Mouse (Mus musculus) limb, embryonic 11.5 days (tissue): Measurements from ENCODE around the gene Rps19bp1. TPM values are rescaled to one million over a fixed set of nuclear protein-coding genes. Genes with fewer than 3 reads are reported as not detected.

ENCODE experiments used
- ATAC-seq: fragments of 200-750 bp; cut with Nextera tagmentation; 2 replicates; pipeline ENCODE4 v1.8.0; 2017; ENCODE audit warnings: low read depth; ENCODE audit not compliant: insufficient number of reproducible peaks, low FRiP score, low TSS enrichment
- DNase-seq: peaks from one replicate; pipeline ENCODE4 v3.0.0-alpha.2; 2015; ENCODE audit warnings: low spot score
- H3K27ac ChIP-seq: fragments of 300-500 bp; sonication (generic); replicated peaks from 2 replicates; pipeline ENCODE4 v1.5.1; 2014; ENCODE audit warnings: low read depth, mild to moderate bottlenecking, low read length
- H3K27me3 ChIP-seq: fragments of 300-500 bp; sonication (generic); 2 replicates; pipeline ENCODE4 v1.6.1; 2014; ENCODE audit warnings: mild to moderate bottlenecking, low read length, mixed read lengths; ENCODE audit not compliant: control insufficient read depth, insufficient read depth
- H3K36me3 ChIP-seq: fragments of 300-500 bp; sonication (generic); 2 replicates; pipeline ENCODE4 v1.6.1; 2014; ENCODE audit warnings: mild to moderate bottlenecking, low read length, moderate library complexity, mixed read lengths; ENCODE audit not compliant: control insufficient read depth, insufficient read depth
- H3K4me1 ChIP-seq: fragments of 300-500 bp; sonication (generic); 2 replicates; pipeline ENCODE4 v1.6.1; 2014; ENCODE audit warnings: low read length, mixed read lengths; ENCODE audit not compliant: control insufficient read depth, insufficient read depth
- H3K4me2 ChIP-seq: fragments of 300-500 bp; sonication (generic); 2 replicates; pipeline ENCODE4 v1.6.1; 2014; ENCODE audit warnings: low read depth, mild to moderate bottlenecking, moderate library complexity; ENCODE audit not compliant: severe bottlenecking
- H3K4me3 ChIP-seq: fragments of 300-500 bp; sonication (generic); 2 replicates; pipeline ENCODE4 v1.5.1; 2014; ENCODE audit warnings: low read depth, low read length
- H3K9ac ChIP-seq: fragments of 300-500 bp; sonication (generic); 2 replicates; pipeline ENCODE4 v1.6.1; 2014; ENCODE audit warnings: mild to moderate bottlenecking, low read length
- H3K9me3 ChIP-seq: fragments of 300-500 bp; sonication (generic); 2 replicates; pipeline ENCODE4 v1.6.1; 2016; ENCODE audit warnings: low read length; ENCODE audit not compliant: control insufficient read depth
- WGBS: fragments of 180-500 bp; shearing (Covaris S2); extraction: QIAGEN DNeasy Blood & Tissue Kit; methylation state at CpG from one replicate; pipeline ENCODE4 v1.1.7; 2014; 5-methylcytosine and 5-hydroxymethylcytosine counted together
- polyA plus RNA-seq: library from polyadenylated mRNA; unstranded; fragments of >200 nt; fragmentation: Nextera tagmentation; extraction: Ambion mirVana; gene quantifications from 2 replicates; pipeline ENCODE4 v1.2.1, GENCODE M21; 2014

Rps19bp1 gene
- polyA plus RNA-seq, 1 experiment from 2014 or later: 79.0 TPM

DNA sequence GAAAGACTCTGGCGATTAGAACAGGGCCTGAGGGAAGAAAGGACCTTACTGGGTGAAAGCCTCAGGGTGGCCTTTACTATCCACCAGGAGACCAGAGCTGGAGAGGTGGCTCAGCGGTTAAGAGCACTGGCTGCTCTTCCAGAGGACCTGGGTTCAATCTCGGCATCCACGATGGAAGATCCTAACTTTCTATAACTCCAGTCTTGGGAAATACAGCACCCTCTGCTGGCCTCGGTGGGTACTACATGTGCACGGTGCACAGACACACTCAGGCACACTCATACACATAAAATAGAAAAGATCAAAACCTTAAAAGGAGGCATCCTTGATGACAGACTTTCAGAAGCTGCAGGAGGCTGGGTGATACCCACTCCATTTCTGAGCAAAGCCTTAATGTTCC is 16.5 kb upstream of the Rps19bp1 start:
- 23% methylated on average over 6 of the region's 6 CpGs for WGBS
- no peak overlapping the region for H3K27ac ChIP-seq
- H3K9me3 ChIP-seq: no peaks in the 10 kb centered on the region
- no peak overlapping the region for H3K4me3 ChIP-seq
- H3K9ac ChIP-seq: no peak overlapping the region
- no peaks in the 10 kb centered on the region for H3K36me3 ChIP-seq
- DNase-seq (peak; percentile 78), ATAC-seq (no peak)
- H3K4me1 ChIP-seq: no peaks in the 10 kb centered on the region
- H3K4me2 ChIP-seq: no peak overlapping the region
- H3K27me3 ChIP-seq: peaks cover 11% of the 10 kb centered on the region

DNA sequence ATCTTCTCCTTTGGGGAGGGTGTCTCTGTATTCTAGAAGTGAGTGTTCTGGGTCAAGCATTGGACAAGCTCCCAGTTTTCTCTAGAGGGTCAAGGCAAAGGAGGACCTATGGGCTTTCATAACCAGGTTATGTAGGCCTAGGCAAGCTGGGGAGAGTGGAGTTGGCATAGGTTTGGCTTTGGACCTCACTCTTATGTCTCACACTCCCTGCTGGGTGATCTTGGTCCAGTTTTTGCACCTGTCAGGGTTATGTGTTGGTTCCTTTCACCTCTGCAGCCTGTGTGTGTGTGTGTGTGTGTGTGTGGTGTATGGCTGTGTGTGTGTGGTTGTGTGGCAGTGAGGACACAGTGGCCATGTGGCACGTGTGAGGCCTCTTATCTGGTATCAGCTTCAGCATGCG is 14.9 kb upstream of the Rps19bp1 start:
- Histone ChIP-seq H3K4me3 (no peak overlapping the region), H3K36me3 (no peaks in the 10 kb centered on the region), H3K4me2 (no peak overlapping the region), H3K4me1 (no peaks in the 10 kb centered on the region), H3K9me3 (no peaks in the 10 kb centered on the region), H3K9ac (no peak overlapping the region), H3K27me3 (no peaks in the 10 kb centered on the region), H3K27ac (no peak overlapping the region)
- DNase-seq (no peak), ATAC-seq (no peak)
- 84% methylated on average over 2 of the region's 2 CpGs for WGBS

DNA sequence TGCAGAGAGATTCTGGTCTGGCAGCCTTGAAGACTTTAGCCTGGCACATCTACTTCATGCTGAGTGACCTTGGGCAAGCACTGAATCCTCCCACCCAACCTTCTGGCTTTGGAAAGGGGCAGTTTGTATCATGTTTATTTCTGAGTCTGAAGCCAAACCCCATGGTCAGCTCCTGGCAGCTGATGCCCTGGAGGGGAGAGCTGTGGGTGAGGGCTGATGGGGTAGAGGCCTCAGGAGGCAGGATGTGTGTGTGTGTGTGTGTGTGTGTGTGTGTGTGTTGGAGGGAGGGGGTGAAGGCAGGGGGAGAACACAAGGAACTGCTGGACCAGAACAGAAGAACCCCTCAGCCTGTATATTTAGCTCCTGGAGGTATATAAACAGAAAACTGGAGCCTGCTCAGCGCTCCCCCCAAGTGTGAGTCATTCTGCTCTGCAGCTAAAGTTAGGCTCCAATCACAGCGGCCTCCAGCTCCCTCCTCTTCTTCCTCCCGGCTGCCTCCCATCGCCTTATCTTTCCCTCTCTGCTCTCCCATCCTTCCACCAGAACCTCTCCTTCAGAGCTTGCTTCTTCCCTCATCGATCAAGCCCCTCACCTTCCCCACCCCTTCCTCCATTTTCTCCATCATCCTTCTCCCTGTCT is 14.1 kb upstream of the Rps19bp1 start:
- Histone ChIP-seq H3K27ac (no peak overlapping the region), H3K36me3 (no peaks in the 10 kb centered on the region), H3K4me1 (no peaks in the 10 kb centered on the region), H3K4me2 (no peak overlapping the region), H3K9ac (no peak overlapping the region), H3K4me3 (no peak overlapping the region), H3K9me3 (no peaks in the 10 kb centered on the region), H3K27me3 (no peaks in the 10 kb centered on the region)
- ATAC-seq (no peak), DNase-seq (no peak)
- WGBS: 84% methylated on average over 5 of the region's 5 CpGs

DNA sequence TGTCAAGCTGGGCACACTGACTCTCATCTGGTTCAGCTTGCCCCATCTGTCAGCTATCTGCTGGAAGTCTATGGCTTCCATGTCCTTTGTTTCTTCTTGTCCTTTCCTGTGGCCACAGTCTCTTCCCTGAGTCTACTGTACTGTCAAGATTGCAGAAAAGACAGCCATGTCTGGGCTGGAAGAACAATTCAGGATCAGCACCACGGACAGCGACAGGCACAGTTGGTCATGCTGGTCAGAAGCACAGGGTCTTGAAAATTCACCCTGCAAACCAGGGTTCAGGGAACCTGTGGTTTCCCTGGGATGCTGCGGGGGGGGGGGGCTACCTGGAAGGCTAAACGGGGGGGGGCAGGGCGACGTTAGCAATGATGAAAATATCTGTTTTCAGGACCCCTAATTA is 13.5 kb upstream of the Rps19bp1 start:
- H3K4me3 ChIP-seq: no peak overlapping the region
- no peaks in the 10 kb centered on the region for H3K4me1 ChIP-seq
- H3K9ac ChIP-seq: no peak overlapping the region
- whole genome bisulfite sequencing: 2% methylated on average over 6 of the region's 6 CpGs
- no peak overlapping the region for H3K27ac ChIP-seq
- no peaks in the 10 kb centered on the region for H3K36me3 ChIP-seq
- ATAC-seq (no peak), DNase-seq (peak; percentile 93)
- no peaks in the 10 kb centered on the region for H3K9me3 ChIP-seq
- H3K27me3 ChIP-seq: no peaks in the 10 kb centered on the region
- no peak overlapping the region for H3K4me2 ChIP-seq

DNA sequence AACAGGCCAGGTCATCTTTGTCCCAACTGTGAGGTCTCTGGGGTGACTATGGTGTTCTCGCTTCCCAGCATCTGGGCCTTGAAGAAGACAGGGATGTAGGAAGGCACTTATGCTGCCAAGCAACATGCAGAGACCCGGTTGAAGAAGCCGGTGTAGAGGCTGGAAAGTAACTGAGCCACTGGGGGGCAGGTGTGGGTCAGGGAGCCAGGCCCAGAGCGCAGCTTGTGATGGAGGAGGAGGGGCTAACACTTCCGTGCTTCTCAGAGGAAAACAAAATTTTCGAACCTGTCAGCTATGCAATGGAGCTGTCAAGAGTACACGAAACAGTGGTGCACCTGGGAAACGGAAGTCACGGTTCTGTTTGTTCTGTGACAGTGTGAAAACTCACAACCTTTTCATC is 13.0 kb upstream of the Rps19bp1 start:
- no peak for ATAC-seq
- 39% methylated on average over 9 of the region's 9 CpGs for WGBS

DNA sequence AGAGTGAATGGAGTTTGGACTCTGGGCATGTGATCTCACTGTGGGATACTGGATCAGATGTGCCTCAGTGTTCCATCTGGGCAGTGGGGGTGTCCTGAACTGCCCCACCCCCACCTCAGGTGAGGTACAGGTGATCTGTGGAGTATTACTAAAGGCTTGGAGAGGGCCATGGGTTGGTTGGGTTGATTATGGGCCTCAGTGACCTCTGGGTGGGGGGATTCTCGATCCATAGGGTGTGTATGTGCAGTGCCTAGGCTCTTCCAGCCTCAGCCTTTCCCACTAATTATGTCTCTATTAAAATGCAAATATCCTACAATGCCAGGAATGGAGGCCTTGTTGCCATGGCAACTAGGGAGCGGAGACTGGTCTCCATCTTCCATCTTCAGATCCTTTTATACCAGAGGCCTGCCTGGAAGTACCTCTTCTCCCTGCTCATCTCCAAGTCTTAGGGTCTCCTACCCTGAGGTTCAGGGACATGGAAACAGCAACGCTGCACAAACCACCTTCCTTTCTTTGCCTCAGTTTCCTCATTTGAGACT is 7.8 kb upstream of the Rps19bp1 start:
- no peak overlapping the region for H3K4me3 ChIP-seq
- no peaks in the 10 kb centered on the region for H3K36me3 ChIP-seq
- no peak for ATAC-seq
- H3K9ac ChIP-seq: no peak overlapping the region
- no peaks in the 10 kb centered on the region for H3K9me3 ChIP-seq
- H3K27ac ChIP-seq: no peak overlapping the region
- WGBS: 76% methylated on average over 3 of the region's 3 CpGs
- no peak overlapping the region for H3K4me2 ChIP-seq
- no peaks in the 10 kb centered on the region for H3K4me1 ChIP-seq
- no peaks in the 10 kb centered on the region for H3K27me3 ChIP-seq
- no peak for DNase-seq

More for the DNA sequence above, 13.0 kb upstream of the Rps19bp1 start:
- Histone ChIP-seq H3K4me1 (no peaks in the 10 kb centered on the region), H3K4me2 (no peak overlapping the region), H3K27me3 (no peaks in the 10 kb centered on the region), H3K36me3 (no peaks in the 10 kb centered on the region), H3K9me3 (no peaks in the 10 kb centered on the region), H3K4me3 (no peak overlapping the region), H3K9ac (no peak overlapping the region), H3K27ac (no peak overlapping the region)
- DNase-seq: no peak

DNA sequence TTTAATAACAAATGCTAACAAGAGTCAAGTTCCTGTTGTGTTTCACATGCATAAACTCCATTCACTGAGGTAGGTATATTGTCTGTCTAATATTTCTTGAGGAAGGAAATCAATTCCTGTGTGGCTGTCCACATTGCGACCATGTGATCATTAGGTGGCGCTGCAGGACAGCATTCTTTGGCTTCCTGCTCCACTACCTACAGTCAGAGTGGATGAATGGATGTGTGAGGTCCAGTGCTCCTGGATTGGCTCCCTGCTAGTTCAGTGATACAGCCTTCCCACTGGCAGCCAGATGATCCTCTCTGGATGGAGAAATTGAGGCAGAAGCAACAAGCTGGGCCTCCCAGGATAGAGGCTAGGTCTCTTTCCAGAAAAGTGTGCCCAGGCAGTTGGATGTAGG is 2.2 kb upstream of the Rps19bp1 start:
- Histone ChIP-seq H3K27ac (no peak overlapping the region), H3K27me3 (no peaks in the 10 kb centered on the region), H3K4me1 (peaks cover 6% of the 10 kb centered on the region), H3K36me3 (no peaks in the 10 kb centered on the region), H3K9ac (no peak overlapping the region), H3K4me2 (no peak overlapping the region), H3K4me3 (no peak overlapping the region), H3K9me3 (no peaks in the 10 kb centered on the region)
- 2% methylated on average over 2 of the region's 2 CpGs for WGBS
- ATAC-seq: no peak
- DNase-seq: peak; percentile 83

- H3K27me3 ChIP-seq: no peaks in the 10 kb centered on the region
- H3K4me1 ChIP-seq: peaks cover 15% of the 10 kb centered on the region
- 77% methylated on average over 7 of the region's 7 CpGs for WGBS
- H3K27ac ChIP-seq: no peak overlapping the region
- no peak for ATAC-seq
- DNase-seq: no peak
- no peak overlapping the region for H3K9ac ChIP-seq
- no peak overlapping the region for H3K4me3 ChIP-seq
- peaks cover 24% of the 10 kb centered on the region; the same call in 1 of the 2 replicates for H3K36me3 ChIP-seq
- no peak overlapping the region for H3K4me2 ChIP-seq
- no peaks in the 10 kb centered on the region for H3K9me3 ChIP-seq
These were observed 3.0 kb downstream of the Rps19bp1 start for GRCm38 (mm10) chr15:80261100-80261499.

GRCm38 (mm10) chr15:80260677-80261076 is 3.4 kb downstream of the Rps19bp1 start:
- Histone ChIP-seq H3K27ac (no peak overlapping the region), H3K9me3 (no peaks in the 10 kb centered on the region), H3K4me2 (no peak overlapping the region), H3K4me3 (no peak overlapping the region), H3K36me3 (peaks cover 25% of the 10 kb centered on the region; the same call in 1 of the 2 replicates), H3K4me1 (peaks cover 15% of the 10 kb centered on the region), H3K9ac (no peak overlapping the region), H3K27me3 (no peaks in the 10 kb centered on the region)
- WGBS: 18% methylated on average over 3 of the region's 3 CpGs
- peak; percentile 92 for DNase-seq
- no peak for ATAC-seq
